Mouse (Mus musculus) right cerebral cortex, postnatal 25 days (tissue): ENCODE data around the gene Rnf150.

ENCODE experiments used
- DNase-seq: peaks from one replicate; pipeline ENCODE4 v3.0.0; 2022

Gene Rnf150

DNA sequence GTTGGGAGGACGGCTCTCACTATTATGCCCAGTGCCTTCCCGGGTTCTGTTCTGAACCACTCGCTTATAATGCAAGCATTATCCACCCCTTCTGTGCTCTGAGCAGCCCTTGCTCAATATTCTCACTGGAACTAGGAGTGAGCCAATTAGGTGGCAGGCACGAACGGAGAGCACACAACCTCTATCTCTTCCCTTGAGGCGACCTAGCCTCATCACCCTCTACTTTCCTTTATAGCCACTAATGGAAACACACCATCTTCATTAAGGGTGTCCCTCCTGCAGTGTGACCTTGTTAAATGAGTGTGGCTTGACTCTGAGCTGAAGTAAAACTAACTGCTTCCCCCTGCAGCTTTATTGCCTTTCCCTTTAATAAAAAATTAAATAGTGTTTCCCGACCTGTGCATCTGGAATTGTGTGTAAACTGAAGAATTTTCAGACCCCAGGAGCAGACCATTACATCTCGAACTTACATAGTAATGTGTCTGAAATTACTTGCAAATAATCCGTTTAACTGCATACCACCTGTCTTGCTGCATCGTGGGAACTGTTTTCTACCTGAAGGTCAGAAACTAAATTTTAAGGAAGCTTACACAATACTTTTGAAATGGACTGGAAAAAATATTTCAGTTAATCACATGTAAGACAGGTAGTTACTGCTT, 26.0 kb downstream of the Rnf150 start:
- no peak for DNase-seq

DNA sequence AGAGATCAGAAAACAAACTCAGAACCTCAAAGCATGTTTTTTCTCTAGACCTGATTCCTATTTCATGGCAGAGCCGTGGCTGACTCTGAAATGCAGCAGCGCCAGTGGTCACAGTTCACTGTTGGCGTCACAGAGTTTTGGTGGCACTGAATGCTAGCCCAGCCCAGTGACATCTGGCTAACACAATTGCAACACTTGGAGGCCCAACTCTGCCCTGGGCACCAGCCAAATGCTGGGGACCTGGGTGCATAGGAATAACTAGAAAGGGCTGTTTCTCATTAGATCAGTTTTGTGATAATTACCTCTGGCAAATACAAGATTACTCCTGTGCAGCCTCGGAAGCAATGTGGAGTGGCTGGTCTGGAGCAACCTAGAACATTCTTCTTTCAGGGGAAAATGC, 31.9 kb downstream of the Rnf150 start:
- DNase-seq: no peak

DNA sequence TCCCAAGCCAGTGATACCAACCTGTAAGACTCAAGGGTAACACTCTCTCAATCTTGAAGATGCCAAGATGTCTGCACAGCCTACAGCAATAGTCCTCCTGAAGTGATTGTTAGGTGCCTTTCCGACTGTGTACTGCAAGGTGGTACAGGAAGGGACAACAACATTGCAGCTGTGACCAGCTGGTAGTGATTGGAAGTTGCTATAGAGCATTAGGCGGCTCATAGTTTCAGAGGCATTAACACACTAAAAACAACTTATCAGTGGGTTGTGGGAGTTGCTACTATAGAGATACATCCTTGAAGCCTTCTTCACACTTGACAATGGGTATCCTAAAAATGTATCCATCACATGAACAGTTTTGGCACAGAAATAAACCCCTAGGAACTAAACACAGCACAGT, 33.6 kb downstream of the Rnf150 start:
- DNase-seq: no peak

DNA sequence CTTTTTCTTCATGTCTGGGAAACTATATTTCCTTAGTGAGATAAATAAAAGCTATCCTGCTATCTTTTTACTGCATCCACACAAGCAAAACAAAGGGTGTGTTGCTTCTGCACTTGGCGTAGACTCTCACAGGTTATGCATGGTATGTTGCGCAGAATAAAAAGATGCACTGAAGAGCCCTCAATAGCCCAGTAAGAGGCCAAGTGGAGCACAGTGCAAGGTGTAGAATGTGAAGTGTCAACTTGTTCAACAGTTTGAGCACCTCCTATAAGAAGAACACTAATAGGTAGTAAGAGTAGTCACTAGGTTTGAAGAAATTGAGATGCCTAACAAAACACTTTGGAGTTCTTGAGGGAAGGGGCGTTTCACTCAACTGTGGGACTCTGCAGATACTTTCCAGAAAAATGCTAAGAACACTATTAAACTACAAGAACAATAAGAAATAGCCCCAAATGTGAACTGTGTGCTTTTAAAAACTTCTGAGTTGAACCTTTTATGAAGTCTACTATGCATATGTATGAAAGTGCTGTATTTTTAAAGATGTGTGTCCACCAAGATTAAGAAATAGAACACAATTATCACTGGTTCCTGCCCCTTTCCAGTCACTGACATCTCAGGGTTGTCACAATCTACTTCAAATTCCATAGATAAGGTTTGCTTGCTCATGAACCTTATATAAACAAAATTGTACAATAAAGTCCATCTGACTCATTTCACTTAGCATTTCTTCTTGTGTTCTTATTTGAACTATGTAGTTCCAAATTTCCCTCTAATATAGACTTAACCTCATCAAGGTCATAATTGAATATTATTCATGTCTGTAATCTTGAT, 34.7 kb downstream of the Rnf150 start:
- no peak for DNase-seq

DNA sequence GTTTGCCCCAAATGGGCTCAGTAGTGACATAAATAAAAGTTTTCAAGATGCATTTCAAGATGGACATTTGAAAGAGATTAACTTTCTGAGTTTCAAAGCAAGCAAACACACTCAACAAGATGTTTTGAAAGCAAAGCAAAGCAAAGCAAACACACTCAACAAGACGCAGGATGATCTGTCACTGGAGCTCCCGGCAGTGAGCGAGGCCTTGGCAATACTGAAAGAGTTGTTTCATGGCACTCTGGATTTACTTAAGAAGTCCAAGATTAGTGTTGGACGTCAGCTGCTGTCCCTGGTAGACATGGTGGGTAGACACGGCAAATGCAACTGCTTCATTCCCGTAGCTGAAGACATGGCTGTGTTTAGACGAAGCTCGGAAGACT, 35.3 kb downstream of the Rnf150 start:
- no peak for DNase-seq

DNA sequence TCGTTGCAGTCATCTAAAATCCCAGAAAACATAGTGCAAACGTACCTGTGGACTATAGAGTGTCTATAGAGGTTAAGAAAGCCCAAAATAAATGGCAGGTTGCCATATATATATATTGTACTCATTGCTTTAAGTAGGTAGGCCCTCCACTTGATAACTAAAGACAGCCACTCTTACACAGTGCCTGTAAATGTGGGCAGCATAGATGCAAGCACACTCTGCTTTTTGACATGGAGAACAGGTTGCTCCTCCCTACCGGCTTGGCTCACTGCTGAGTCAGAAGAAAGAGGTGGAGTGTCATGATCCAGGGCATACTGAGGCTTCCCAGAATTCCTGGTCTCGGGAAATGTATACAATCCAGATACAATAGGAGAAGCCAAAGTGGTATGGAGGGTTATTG, 37.8 kb downstream of the Rnf150 start:
- DNase-seq: no peak

DNA sequence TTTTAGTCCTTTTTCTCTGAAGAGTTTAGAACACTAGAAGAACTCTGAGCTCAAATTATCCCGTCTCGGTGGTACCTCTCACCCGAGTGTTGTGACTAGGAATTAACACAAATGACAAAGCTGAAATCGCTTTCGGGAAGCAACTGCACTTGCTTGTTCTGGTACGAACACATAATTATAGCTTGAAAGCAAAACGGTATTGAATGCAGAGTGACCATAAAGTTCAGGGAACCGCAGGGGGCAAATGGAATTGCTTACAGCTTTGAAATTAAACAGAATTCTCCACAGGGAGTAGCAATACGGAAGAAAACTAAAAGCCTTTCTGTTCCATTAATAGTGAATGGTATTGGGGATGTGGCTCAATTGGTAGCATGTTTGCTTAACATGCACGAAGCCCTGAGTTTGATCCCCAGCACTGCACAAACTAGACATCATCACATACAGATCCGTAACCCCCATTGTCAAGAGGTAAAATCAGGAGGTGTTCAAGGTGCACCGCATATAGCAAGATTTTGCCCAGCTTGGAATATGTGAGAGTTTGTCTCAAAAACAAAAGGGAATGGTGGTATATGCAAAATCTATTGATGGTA, 38.5 kb downstream of the Rnf150 start:
- no peak for DNase-seq

DNA sequence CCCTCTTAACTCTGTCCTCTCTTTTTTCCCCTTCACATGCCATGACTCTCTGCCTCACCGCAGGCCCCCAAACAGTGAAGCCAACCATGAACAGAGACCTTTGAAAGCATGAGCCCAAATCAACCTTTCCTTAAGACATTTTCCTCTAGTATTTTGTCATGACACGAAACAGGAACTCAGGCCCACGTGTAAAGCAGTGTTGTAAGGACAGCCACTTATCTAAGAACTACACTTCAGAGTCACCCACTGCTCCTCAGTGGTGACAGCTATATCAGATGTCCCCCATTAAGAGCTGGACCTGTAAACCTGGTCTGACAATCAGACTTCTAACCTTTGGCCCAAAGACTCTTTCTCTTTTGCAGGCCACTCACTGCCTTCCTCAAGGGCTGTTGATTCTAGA, 40.3 kb downstream of the Rnf150 start:
- DNase-seq: no peak

DNA sequence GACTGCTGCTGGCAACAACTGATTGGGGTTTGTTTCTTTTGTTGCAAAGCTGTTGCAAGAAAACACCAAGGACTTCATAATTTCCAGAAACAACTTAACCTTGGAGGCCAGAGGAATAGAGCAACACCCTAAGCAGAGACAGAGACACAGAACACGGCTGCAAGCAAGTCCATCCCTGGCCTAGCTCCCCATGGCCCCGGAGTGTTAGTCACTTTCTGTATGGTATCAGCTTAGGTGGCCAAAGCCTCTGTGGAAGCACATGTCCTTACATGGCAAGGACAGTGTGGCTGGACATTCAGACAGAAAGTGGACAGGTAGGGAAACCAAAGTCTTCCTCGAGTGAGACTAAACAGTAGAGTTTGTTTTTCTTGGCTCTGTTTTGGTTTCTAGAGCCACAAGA, 44.1 kb downstream of the Rnf150 start:
- no peak for DNase-seq

DNA sequence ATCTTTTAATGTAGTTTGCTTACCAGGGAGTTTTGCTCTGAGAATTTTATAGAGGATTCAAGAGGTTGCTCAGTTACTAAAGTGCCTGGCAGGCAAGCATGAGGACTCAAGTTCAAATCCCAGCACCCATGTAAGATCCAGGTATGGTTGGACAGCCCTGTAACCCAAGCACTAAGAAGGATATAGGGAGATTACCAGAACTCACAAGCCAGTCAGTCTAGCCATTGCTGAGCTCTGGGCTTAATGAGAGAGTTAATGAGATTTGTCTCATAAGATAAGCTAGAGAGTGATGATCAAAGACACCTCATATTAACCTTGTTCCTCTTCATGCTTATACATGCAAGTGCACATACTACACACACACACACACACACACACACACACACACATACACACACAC, 48.3 kb downstream of the Rnf150 start:
- DNase-seq: no peak

DNA sequence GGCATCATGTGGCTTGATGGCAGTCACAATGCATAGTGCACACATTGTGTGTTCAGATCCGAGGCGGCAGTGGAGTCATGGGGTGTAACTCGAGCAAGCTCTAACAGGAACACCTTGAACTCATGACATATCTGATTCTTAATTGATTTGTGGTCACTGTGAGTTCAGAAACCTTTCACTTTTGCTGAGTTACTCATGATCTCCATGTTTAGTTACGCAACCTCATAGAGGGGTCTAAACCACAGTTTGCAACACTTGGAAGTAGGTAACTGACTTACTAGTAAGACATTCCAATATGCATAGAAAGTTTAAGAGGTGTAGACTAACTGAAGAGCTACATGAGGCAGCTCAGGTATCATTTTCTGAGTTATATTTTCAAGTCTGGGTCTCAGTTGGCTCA, 49.1 kb downstream of the Rnf150 start:
- no peak for DNase-seq

DNA sequence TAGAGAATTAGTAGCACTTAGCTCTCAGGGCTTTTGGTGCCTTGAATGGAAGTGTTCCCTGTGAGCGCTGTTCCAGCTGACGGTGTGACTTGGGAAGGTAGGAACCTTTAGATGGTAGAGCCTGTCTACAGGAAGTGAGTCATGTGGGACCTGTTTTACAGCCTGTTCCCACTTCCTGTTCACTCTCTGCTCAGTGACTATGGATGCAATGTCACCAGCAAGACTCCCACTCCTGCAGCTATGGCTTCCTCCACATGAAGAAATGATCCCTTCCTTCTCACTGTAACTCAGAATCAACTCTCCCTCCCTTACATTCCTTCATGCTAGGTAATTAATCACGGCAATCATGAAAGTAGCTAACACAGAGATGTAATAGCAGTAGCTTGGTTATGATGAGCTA, 51.4 kb downstream of the Rnf150 start:
- DNase-seq: no peak

DNA sequence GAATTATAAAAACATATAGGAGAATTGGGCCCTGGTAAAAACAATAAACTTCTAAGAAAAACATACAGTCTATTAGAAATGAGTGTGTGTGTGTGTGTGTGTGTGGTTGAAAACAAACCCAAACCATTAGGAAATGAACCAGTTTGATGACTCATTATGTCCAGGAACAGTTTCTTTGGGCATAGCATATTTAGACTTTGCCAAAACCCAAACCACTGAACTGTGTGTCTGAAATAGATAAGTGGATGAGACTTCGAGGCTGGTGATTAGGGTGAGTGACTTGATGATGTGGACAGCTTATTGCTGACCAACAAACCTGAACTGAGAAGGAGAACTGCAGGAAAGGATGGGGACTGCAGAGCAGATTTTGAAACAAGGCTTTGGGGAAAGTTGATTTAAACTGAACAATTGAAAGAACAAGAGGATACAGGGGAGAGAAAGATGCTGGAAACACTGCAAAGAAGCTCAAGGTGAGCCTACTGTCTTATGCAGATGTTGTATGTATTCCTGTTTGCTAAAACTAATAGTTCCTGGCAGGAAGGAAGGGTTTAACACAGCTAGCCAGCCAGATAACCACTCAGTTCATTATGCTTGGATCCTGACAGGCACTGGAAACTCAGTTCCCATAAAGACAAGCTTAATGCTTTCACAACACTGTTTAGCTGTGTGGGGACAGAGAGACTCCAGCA, 53.8 kb downstream of the Rnf150 start:
- no peak for DNase-seq

DNA sequence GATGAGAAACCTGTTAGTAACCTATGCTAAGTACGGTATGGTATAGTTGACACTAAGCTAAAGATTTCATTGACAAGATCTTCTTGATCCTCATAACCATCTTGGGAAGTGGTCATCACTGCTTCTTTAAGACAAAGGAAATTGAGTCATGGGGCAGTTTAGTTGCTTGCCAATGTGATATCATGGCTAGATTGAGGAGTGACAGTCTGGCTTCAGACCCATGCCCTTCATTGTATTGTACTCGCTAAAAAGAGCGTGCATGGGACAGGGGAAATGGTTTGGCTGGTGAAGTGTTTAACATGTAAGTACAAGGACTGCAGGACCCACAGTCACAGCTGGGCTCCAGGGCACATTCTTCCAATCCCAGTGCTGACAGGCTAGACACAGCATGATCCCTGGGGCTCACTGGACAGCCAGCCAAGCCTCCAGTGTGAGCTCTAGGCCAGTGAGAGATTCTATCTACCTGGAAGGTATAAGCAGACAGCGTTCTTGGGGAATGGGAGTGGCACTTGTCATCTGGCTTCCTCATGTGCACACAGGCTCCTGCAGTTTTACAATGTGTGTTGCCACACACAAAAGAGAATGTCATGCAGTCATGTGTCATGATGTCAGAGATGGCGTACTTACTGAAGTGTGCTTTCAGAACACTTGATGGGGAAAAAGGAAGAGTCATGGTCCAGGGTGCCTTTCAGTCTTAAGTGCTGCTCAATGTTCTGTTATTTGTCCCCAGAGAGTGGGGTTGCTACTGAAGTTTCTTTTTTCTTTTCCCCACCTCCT, 54.6 kb downstream of the Rnf150 start:
- DNase-seq: no peak

DNA sequence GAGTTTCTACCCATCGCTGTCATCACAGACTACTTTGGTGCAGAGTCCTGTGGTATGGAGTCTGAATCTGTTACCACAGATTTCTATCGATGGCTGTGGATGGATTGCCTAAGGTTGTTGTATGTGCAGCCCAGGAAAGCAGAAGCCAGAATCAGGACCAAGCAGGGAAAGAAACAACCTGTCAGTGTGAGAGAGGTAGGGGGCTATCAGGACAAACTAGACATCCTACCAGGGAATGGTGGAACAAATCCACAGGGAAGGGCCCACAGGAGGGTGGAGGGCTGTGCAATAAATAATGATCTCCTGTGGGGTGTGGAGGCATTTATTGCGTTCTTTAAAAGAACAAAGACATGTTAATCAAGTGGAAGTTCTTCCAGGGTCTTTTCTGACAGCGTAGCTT, 56.5 kb downstream of the Rnf150 start:
- no peak for DNase-seq

DNA sequence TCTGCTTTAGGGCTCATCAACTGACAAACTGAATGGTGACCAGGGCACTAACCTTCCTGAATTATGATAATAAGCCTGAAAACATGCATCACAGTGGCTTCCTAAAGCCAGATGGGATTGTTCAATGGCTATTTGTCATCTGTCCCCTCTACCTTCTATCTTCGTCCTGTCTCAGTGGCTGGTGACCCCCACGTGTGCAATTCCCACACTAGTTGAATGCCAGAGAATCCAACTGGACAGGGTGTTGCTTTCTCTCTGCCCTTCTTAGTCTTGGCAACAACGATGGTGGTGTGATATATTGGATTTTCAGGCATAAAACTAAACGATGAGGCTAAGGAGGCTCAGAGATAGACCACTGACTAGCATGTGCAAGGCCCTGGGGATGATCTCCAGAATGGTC, 57.0 kb downstream of the Rnf150 start:
- no peak for DNase-seq

DNA sequence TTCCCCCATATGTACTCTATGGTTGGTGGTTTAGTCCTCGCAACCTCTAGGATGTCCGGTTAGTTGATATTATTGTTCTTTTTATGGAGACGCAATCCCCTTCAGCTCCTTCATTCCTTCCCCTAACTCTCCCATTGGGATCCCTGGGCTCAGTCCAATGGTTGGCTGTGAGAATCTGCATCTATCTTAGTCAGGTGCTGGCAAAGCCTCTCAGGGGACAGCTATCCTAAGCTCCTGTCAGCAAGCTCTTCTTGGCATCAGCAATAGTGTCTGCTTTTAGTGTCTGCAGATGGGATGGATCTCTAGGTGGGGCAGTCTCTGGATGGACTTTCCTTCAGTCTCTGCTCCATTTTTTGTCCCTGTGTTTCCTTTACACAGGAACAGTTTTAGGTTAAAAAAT, 62.1 kb downstream of the Rnf150 start:
- no peak for DNase-seq

DNA sequence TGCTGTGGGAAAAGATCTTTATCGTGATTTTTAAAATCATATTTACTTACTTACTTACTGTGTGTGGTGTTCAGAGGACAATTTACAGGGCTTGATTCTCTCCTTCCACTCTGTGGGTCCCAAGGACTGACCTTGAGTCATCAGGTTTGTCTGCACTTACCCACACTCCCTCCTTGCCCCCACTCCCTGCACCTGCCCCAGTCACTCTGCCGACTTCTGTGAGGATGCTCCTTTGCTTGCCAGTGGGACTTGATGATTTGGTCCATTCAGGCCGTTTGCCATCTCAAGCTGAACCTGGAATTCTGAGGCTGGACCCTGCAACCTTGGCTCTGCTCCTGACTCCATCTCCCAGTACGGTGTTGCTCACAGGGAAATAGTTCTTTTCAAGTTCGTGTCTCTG, 63.4 kb downstream of the Rnf150 start:
- DNase-seq: no peak

DNA sequence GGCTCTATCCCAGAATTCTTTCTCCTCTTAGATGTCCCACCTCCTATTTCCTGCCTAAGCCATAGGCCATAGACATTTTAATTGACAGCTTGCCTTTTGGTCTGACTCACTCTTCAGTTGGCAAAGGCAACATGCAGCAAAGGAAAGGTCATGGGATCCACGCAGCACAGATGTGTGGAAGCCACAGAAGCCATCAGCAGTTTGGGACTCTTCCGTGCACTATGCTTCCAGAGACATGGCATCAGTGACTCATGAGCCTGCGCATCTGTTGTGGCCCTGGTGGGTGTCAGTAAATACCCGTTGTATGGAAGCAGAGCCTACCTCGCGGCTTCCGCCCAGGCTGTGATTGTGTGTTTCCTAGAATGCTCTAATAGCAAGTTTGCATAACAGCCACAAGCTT, 68.4 kb downstream of the Rnf150 start:
- DNase-seq: no peak

DNA sequence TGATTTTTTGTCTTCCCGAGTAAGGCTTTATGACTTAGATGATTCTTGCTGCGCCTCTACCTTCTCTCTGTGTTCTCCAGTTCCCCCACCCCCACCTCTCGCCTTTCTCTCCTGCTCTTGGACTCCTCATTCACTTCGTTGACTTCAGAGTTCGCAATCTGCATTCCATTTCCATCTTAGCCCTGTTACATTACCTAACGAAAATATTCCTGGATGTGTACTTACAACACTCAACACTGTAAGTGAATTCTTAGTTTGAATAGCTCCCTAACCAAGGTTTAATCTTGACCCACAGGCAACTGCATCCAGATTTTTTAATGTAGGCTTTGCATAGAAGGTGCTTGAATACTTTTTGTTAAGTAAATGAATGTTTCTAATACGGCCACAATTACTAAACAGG, 73.0 kb downstream of the Rnf150 start:
- DNase-seq: no peak

DNA sequence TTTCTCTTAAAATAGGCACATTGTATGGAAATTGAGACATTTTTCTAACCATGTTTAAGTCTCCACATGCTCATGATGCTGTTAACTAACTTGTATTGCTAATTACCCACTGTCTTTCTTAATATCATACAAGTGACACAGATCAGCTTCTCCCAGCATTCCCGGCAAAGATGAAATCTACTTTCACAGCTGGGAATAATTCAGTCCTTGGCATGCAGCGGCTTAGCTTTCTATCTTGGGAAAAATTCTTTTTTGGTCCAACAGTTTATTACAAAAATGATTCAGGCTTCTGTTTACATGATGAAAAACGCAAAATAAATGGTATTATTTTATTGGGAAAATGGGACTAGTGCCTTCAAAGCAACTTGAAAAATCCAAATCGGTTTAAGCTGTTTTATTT, 73.7 kb downstream of the Rnf150 start:
- no peak for DNase-seq

DNA sequence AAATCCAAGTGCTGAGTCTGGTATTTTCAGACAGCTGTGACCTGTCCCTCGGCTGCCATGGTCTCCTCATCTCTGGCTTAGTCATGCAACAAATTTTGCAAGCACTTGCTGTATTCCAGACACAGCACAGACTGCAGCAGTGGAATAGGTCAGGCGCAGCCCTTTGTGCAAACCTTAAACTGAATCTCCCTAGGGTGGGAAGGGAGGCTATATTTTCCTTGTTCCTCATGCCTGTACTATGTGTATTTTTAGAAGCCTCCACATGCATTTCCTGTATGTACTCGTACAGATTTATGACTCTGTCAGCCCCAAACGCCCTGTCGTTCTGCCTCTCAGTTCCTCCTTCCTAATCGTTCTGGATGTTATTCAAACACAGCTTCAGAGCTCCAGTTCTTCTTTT, 76.8 kb downstream of the Rnf150 start:
- DNase-seq: no peak
